Mouse (Mus musculus): ENCODE results near the gene B9d2. TPM values are rescaled to one million over a fixed set of nuclear protein-coding genes. Genes with fewer than 3 reads are reported as not detected.

Gene B9d2
- total RNA-seq, 4 experiments from 2014 or later: 6.6 to 10.6 (median 6.8) TPM

DNA sequence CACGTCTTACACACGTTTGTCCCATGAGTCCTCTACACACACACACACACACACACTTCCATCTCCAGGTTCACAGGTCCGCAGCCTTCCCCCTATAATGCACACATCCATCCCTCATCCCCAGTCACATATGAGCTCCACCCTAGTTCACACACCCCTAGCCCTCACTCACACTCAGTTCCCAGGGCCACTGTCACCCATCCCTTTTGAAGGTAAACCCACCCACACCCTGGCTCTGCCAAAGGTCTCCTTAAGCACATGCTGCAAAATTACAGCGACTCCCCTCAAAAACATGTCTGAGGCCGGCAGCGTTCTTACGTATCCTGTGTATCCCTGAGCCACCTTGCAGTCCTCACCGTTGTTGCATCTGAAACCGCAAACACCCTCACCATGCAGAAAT lies 6.3 kb upstream of the B9d2 start:
- DNase-seq (ENCODE audit: low spot score in 2 of 2): no peak

GRCm38 (mm10) chr7:25674719-25675300 lies 5.8 kb upstream of the B9d2 start, which contains the start of gene Tmem91:
Gene Tmem91 (minus strand): TSS chr7:25675166.
- no peak for DNase-seq (ENCODE audit: low spot score in 2 of 2)

- DNase-seq (ENCODE audit: low spot score in 2 of 2): no peak
These were observed 5.2 kb upstream of the B9d2 start for GRCm38 (mm10) chr7:25675405-25675804.

GRCm38 (mm10) chr7:25676085-25676781 lies 4.3 kb upstream of the B9d2 start:
- peak; percentile 45 to 70 for DNase-seq (ENCODE audit: low spot score in 2 of 2)

- DNase-seq (ENCODE audit: low spot score in 2 of 2): no peak
These were observed 3.6 kb upstream of the B9d2 start for GRCm38 (mm10) chr7:25677013-25677412.

DNA sequence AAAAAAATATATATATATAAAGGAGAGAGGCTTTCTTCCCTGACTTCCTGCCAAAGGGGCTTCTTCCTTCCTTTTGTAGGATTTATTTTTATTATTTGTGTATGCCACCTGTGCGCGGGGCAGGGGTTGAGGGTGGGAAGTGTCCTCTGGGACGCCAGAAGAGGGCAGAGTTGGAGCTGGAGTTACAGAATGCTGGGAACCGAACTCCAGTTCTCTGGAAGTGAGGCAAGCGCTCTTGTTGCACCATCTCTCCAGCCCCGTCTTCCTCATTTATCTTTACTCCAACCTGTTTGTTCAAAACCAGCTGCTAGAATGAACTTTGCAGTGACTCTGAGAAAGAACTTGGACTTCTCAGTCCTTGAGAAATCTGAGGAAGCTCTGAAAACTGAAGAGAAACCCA lies 609 bp upstream of the B9d2 start:
- no peak for DNase-seq (ENCODE audit: low spot score in 2 of 2)

DNA sequence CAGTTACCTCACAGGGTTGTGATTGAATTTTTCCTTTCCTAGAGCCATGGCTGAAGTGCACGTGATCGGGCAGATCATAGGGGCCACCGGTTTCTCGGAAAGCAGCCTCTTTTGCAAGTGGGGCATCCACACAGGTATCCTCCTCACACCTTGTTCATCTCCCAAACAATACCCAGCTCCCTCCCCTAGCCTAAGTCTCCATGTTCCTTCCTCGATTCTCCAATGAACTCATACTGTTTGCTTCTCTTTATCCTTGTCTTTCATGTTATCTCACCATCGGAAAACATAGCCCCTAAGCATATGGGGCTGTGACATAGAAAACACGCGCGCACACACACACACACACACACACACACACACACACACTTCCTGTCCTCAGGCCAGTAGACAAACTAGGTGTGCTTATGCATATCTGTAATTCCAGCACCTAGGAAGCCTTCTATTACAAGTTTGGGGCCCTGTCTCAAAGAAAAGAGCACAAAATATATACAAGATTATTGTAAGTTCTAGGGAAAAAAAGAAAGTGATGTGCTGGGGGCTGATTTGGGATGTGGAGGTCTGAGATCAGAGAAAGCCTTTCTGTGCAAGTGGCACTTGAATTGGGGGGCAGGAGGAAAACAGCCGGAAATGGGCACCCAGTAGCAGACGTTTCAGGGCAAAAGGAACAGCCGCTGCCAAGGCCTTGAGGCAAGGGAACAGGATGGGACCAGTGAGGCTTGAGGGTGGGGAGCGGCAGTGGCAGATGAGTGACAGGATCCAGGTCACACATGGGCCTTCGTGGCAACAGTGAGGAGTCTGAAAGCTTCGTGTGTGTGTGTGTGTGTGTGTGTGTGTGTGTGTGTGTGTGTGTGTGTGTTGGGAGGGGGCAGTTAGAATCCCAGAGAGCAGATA lies 1.0 kb downstream of the B9d2 start:
- DNase-seq (ENCODE audit: low spot score in 2 of 2): no peak

GRCm38 (mm10) chr7:25683474-25684180 lies 3.0 kb downstream of the B9d2 start:
- DNase-seq (ENCODE audit: low spot score in 2 of 2): no peak

GRCm38 (mm10) chr7:25684659-25685058 lies 4.1 kb downstream of the B9d2 start:
- no peak for DNase-seq (ENCODE audit: low spot score in 2 of 2)

DNA sequence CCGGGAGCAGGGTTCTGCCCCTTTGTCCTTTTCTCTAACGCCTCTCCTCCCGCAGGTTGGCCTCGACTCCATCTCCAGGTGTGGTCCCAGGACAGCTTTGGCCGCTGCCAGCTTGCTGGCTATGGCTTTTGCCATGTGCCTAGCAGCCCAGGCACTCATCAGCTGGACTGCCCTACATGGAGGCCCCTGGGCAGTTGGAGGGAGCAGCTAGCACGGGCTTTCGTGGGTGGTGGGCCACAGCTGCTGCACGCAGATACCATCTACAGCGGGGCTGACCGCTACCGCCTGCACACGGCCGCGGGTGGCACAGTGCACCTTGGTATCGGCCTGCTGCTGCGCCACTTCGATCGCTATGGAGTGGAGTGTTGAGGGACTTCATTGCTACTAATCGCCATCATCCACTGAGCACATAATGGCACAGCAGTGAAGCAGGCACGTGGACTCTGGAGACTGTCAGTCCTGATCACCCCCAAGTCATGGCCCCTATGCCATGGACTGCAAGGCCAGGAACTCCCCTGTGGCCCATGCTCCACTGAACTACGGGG lies 5.4 kb downstream of the B9d2 start:
- DNase-seq (ENCODE audit: low spot score in 2 of 2): no peak

- peak; percentile 51 to 64 for DNase-seq (ENCODE audit: low spot score in 2 of 2)
These were observed 6.3 kb downstream of the B9d2 start, which contains the start of gene Tgfb1 for GRCm38 (mm10) chr7:25686680-25687531. Gene Tgfb1 (plus strand): TSS chr7:25687002.

DNA sequence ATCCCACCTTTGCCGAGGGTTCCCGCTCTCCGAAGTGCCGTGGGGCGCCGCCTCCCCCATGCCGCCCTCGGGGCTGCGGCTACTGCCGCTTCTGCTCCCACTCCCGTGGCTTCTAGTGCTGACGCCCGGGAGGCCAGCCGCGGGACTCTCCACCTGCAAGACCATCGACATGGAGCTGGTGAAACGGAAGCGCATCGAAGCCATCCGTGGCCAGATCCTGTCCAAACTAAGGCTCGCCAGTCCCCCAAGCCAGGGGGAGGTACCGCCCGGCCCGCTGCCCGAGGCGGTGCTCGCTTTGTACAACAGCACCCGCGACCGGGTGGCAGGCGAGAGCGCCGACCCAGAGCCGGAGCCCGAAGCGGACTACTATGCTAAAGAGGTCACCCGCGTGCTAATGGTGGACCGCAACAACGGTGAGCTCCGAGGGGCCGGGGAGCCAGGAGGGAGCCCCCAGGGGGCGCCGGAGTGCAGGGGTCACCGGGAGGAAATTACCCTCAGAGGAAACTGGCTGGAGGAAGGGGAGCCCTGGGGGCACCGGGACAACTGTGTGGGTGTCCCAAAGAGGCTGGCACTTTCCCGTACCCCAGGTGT lies 7.3 kb downstream of the B9d2 start:
- DNase-seq (ENCODE audit: low spot score in 2 of 2): peak in 1 of 2 experiments; percentile 35

GRCm38 (mm10) chr7:25688810-25689586 lies 8.4 kb downstream of the B9d2 start:
- peak in 1 of 2 experiments; percentile 61 for DNase-seq (ENCODE audit: low spot score in 2 of 2)

DNA sequence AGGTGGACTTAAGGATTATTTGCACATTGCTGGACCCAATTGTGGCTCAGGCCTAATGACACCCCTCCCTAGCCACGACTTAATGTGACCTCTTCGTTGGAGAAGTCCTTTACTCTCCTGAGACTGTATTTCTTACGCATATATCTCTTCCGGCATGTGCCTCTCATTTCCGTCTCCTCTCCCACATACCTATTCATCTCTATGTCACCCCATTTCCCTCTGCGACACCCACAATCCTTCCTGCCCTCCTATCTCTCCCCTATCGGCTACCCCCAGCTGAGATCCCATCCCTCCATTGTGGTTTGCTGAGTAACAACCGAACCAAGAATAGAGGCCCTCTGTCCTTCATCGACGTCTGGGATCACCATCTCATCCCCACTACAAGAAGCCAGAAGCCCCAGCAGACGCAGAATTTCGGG lies 9.0 kb downstream of the B9d2 start:
- DNase-seq (ENCODE audit: low spot score in 2 of 2): no peak

- DNase-seq (ENCODE audit: low spot score in 2 of 2): no peak
These were observed 9.5 kb downstream of the B9d2 start for GRCm38 (mm10) chr7:25690051-25690450.

GRCm38 (mm10) chr7:25694104-25694503 lies 13.5 kb downstream of the B9d2 start:
- no peak for DNase-seq (ENCODE audit: low spot score in 2 of 2)

DNA sequence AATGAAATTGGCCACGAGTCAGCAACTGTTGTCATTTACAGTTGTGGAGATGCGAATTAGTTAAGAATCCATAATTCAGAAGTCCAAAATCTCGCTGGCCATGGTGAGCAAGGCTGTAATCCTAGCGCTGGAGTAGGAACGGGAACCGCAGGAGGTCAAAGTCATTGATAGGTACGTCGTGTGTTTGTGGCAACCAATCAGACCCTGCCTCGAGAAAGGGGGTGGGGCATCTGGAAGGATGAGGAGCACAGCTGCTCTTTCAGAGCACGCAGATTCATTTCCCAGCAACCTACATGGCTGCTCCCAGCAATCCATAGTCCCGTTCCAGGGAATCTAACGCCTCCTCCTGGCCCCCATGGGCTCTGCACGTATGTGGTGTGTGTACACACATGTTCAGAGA lies 19.3 kb downstream of the B9d2 start:
- no peak for DNase-seq (ENCODE audit: low spot score in 2 of 2)

- no peak for DNase-seq (ENCODE audit: low spot score in 2 of 2)
These were observed 20.2 kb downstream of the B9d2 start for GRCm38 (mm10) chr7:25700732-25701131.

GRCm38 (mm10) chr7:25702350-25702749 lies 21.8 kb downstream of the B9d2 start:
- no peak for DNase-seq (ENCODE audit: low spot score in 2 of 2)

All from gastrocnemius, adult 8-10 months (tissue).